Mouse (Mus musculus) macrophage (primary cell): ENCODE data around the gene Ciao1. TPM values are rescaled to one million over a fixed set of nuclear protein-coding genes. Genes with fewer than 3 reads are reported as not detected.

ENCODE experiments used
- H3K27ac ChIP-seq: fragments of 350-480 bp; formaldehyde crosslinking; 2 replicates; pipeline ENCODE4 v1.9.0; 2021
- H3K36me3 ChIP-seq: fragments of 350-480 bp; formaldehyde crosslinking; 2 replicates; pipeline ENCODE4 v1.9.0; 2021; ENCODE audit errors: inconsistent target
- H3K4me3 ChIP-seq: fragments of 350-480 bp; formaldehyde crosslinking; 2 replicates; pipeline ENCODE4 v1.9.0; 2021; ENCODE audit errors: inconsistent target
- H3K79me2 ChIP-seq: fragments of 350-480 bp; formaldehyde crosslinking; 2 replicates; pipeline ENCODE4 v1.9.0; 2021; ENCODE audit errors: inconsistent target
- WGBS: methylation state at CpG from one replicate; pipeline ENCODE4 v1.1.7; 2026; ENCODE audit warnings: inconsistent platforms; ENCODE audit not compliant: missing documents; 5-methylcytosine and 5-hydroxymethylcytosine counted together
- polyA plus RNA-seq: library from polyadenylated mRNA; stranded (reverse); fragments of 250-400 nt; gene quantifications from 3 replicates; pipeline ENCODE4 v1.2.4, GENCODE M21; 2018; ENCODE audit warnings: inconsistent platforms

Ciao1 gene
- polyA plus RNA-seq, 1 experiment from 2014 or later, result 44.5 TPM

DNA sequence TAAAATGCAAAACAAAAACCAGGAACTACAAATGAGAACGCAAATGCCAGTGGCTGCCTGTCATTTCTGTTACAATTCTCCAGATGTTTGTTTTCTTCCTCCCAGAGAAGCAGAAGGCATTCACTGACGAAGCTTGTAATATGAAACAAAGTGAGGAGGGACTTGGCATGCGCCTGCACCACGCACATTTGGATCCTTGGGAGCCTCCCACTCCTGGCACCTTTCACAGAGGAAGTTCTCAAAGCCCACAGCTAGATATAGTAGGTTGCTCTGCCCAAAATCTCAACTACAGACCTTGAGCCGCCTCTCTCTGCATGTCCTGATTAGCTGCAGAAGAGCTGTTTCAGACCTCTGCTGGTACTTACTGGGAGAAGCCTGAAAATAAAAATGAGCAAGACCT is 11.7 kb upstream of the Ciao1 start:
- Histone ChIP-seq H3K27ac (no peak overlapping the region), H3K4me3 (no peak overlapping the region), H3K79me2 (peaks cover 14% of the 10 kb centered on the region), H3K36me3 (peaks cover 41% of the 10 kb centered on the region)
- WGBS, result 88% methylated on average over 5 of the region's 5 CpGs

DNA sequence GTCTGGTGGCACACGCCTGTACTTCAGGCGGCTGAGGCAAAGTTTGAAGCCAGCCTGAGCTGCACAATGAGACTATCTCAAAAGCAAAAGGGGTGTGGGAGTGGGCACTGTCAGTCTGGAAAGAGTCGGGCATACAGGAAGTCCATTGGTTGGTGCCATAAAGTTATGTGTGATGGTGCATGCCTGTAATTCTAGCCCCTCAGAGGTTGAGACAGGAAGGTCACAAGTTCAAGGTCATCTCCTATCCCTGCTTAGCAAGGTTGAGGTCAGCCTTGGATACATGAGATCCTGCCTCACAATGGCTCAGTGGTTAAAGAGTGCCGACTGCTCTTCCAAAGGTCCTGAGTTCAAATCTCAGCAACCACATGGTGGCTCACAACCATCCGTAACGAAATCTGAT is 7.7 kb upstream of the Ciao1 start:
- WGBS, result 84% methylated on average over 6 of the region's 6 CpGs
- Histone ChIP-seq H3K27ac (no peak overlapping the region), H3K4me3 (no peak overlapping the region), H3K79me2 (peaks cover 55% of the 10 kb centered on the region), H3K36me3 (peaks cover 41% of the 10 kb centered on the region)

DNA sequence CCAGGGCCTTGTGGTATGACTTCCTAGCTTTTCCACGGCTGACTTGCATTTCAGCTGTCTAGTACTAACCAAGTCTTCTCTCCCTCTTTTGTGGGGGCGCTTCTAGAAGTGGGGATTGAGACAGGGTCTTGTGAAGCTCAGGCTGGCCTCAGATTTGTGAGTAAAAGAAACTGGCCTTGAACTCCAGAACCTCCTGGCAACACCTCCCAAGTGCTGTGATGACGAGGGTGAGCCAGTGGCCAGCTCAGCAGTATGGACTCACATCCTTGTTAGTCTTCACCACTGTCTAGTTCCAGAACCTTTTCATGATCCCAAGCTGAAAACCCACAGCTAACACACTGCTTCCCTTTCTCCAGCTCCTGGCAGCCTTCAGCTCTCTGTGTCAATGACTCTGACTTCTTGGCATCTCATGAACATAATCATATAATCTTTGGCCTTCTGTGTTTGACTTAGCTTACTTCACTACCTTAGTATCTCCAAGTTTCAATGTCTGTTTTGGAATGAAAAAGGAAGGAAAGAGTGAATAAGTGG is 7.1 kb upstream of the Ciao1 start:
- Histone ChIP-seq H3K79me2 (peaks cover 61% of the 10 kb centered on the region), H3K4me3 (no peak overlapping the region), H3K36me3 (peaks cover 41% of the 10 kb centered on the region), H3K27ac (no peak overlapping the region)
- WGBS, result 95% methylated on average over 3 of the region's 3 CpGs

DNA sequence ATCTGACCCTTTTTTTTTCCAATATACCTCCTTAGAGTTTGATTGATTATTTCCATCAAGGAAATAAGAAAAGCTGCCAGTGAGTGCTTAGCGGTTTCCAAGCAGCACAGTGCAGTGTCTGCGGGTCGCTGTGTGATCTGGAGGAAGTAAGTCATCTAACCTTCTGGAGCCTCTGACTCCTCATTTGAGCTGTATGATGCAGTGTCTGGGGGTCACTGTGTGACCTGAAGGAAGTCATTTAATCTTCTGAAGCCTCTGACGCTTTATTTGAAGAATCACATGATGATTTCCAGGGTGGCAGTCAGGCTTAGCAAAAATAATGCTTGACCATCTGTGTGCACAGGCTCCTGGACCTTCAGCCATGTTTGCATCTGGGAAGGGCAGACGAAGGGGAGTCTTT is 5.2 kb upstream of the Ciao1 start:
- WGBS, result 83% methylated on average over 5 of the region's 5 CpGs
- H3K27ac ChIP-seq, result no peak overlapping the region
- peaks cover 23% of the 10 kb centered on the region for H3K36me3 ChIP-seq
- H3K4me3 ChIP-seq, result no peak overlapping the region
- peaks cover 80% of the 10 kb centered on the region for H3K79me2 ChIP-seq

DNA sequence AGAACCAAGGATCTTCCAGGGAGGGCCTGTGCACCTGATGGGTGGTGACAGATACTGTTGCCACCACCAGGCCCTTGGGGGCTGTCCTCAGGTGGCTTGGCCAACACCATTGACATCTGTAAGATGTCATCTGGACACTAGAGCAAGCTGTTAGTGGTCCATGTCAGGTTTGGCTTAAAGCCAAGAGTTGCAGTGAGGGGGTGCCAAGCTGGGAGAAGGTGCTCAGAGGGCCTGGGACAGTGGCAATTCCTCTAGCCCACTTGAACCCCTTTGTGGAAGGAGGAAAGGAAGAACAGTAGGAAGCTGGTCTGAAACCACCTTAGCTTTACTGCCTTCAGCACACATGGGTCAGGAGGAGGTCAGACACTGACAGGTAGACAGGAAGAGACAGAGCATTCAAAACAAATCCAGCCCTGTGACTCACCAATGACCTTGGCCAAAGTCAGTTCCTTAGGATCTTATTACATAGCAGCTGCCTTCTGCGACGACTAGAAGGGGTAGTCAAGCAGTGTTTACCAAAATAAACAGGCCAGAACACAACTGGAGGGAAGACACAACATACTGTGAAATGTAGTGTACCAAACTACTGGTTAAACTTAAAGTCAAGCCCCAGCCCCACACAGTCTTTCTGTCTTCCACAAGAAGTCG is 4.4 kb upstream of the Ciao1 start:
- Histone ChIP-seq H3K27ac (no peak overlapping the region), H3K4me3 (no peak overlapping the region), H3K36me3 (peaks cover 15% of the 10 kb centered on the region), H3K79me2 (peaks cover 84% of the 10 kb centered on the region)
- 98% methylated on average over 3 of the region's 3 CpGs for WGBS

DNA sequence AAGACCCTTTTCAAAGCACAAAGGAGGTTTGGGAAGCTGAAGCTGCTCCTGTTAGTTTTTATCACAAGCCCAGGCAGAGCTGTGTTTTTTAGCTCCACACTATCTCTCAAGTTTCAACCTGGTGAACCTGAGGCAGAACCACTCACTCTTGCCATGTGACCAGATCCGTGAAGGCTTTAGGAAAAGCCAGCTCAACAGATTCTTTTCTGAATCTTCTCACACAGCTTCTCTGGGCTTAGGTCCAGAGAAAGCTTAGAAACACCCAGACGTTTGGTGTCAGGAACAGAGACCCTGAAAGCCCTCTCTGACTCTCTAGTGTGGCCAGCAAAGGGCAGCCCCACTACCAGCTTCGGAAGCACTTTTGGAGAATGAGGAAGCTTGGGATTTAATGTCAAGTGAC is 3.8 kb upstream of the Ciao1 start:
- Histone ChIP-seq H3K27ac (no peak overlapping the region), H3K4me3 (no peak overlapping the region), H3K79me2 (peaks cover 90% of the 10 kb centered on the region), H3K36me3 (peaks cover 9% of the 10 kb centered on the region; the same call in 1 of the 2 replicates)
- WGBS, result 94% methylated on average over 3 of the region's 3 CpGs

DNA sequence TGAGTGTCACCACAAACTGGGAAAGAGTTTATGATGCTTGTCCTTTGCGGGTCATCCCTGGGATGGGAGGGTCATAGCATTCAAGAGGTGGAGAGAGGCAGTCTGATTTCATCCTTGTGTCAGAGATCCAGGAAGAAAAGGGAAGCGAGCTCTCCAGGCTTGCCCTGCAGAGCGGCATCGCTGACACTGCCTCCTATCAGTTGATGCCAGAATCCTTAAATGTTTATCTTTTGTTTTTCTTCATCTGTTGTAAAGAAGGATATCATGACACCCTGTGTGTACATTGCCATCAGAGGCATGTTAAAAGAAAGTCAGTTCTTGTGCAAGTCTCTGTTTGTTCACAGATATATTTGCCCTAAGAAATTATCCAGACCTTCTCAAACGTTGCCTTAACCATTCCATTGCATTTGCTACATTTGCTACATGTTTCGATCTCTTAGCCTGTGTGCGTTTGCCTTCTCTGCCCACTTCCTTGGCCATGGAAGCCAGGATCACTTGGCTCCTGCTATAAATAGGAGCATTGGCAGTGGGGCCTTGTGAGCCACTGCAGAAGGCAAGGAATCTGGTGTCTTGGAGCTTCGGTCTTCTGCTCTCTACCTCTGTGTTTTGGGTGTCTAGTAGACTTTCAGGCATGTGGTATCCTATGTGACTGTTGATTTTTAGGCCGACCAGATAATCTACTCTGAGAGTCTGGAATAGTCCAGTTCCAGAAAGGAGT is 2.8 kb upstream of the Ciao1 start:
- Histone ChIP-seq H3K27ac (no peak overlapping the region), H3K79me2 (peaks cover 90% of the 10 kb centered on the region), H3K36me3 (peaks cover 7% of the 10 kb centered on the region; the same call in 1 of the 2 replicates), H3K4me3 (no peak overlapping the region)
- WGBS, result 95% methylated on average over 9 of the region's 9 CpGs

DNA sequence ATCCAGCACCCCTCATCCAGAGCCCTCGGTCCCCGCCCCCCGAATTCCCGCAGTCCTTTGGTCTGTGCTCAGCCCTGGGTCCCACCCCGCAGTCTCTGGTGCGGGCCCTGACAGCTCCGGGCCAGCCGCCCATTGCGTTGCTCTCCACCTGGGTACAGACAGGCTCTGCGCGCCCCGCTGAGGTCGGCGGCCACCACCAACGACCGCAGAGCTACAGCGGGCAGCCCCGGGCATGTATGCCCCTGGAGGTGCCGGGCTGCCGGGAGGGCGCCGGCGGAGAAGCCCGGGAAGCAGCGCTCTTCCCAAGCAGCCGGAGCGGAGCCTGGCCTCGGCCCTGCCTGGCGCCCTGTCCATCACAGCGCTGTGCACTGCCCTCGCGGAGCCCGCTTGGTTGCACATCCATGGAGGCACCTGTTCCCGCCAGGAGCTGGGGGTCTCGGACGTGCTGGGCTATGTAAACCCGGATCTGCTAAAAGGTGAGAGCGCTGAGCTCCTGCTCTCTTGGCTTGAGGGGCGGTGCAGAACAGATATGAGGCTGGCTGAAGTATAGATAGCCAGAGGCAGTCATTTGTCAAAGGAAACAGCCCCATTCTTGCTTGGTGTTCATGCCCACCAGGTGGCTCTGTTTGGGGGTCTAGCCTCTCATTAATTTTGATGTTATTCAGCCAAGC is 853 bp upstream of the Ciao1 start:
- peaks cover 71% of the 10 kb centered on the region for H3K79me2 ChIP-seq
- H3K4me3 ChIP-seq, result peak overlapping the region; percentile 95
- H3K27ac ChIP-seq, result peak overlapping the region; percentile 69
- peaks cover 18% of the 10 kb centered on the region for H3K36me3 ChIP-seq
- under 1% methylated on average over 36 of the region's 39 CpGs for WGBS

DNA sequence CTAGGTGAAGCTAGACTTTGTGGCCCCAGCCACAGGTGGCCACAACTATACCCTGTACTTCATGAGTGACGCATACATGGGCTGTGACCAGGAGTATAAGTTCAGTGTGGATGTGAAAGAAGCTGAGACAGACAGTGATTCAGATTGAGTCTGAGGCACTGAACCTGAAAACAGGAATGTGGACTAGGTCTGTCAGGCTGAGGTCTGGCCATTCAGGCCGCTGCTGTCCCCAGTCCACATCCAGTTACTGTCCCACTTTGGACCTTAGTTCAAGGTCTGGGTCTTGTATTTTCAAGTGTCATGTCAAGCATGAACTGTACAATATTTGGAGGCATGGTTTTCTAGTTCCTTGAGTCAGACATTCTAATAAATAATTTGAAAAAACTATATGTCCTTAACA is 7.6 kb downstream of the Ciao1 start:
- Histone ChIP-seq H3K36me3 (peaks cover 83% of the 10 kb centered on the region), H3K4me3 (no peak overlapping the region), H3K27ac (no peak overlapping the region), H3K79me2 (no peaks in the 10 kb centered on the region)
- 100% methylated on average over 2 of the region's 2 CpGs for WGBS

DNA sequence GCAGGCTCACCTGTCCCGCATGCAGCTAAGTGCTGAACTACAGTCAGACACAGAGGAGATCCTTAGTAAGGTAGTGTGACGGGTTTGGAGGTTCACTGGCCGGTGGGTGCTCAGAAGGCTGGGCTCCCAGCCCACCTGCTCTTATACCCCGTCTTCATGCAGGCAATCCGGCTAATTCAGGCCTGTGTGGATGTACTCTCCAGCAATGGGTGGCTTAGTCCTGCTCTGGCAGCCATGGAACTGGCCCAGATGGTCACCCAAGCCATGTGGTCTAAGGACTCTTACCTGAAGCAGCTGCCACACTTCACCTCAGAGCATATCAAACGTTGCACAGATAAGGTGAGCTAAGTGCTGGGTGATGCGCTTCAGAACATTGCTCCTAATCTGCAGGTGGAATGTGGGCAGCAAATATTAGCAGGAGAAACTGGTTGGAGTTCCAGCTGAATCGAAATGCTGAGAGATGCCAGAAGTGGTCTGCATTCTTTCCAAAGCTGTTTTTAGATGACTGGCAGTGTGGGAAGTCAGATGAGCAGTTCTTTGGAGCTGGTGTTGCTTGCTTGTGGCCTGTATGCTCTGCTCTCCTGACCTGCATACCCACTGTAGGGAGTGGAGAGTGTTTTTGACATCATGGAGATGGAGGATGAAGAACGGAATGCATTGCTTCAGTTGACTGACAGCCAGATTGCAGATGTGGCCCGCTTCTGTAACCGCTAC is 9.6 kb downstream of the Ciao1 start:
- H3K36me3 ChIP-seq, result peaks cover 95% of the 10 kb centered on the region
- no peaks in the 10 kb centered on the region for H3K79me2 ChIP-seq
- H3K4me3 ChIP-seq, result no peak overlapping the region
- H3K27ac ChIP-seq, result no peak overlapping the region
- over 99% methylated on average over 11 of the region's 11 CpGs for WGBS

DNA sequence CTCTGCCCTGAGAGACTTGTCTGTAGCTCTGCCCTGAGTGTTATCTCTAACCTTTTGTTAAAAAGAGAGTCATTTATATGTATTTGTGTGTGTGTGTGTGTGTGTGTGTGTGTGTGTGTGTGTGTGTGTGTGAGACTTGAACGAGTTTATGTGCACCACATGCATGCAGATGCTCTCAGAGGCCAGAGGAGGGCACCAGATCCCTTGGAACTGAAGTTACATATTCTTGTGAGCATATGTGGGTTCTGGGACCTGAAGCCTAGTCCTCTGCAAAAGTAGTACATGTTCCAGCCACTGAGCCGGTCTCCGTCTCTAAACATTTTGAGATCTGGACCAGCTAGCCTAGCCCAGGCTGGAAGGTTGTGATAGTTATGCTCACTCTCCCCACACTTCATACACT is 22.4 kb downstream of the Ciao1 start:
- 100% methylated on average over 2 of the region's 3 CpGs for WGBS
- Histone ChIP-seq H3K79me2 (no peaks in the 10 kb centered on the region), H3K36me3 (peaks cover 98% of the 10 kb centered on the region), H3K4me3 (no peak overlapping the region), H3K27ac (no peak overlapping the region)

DNA sequence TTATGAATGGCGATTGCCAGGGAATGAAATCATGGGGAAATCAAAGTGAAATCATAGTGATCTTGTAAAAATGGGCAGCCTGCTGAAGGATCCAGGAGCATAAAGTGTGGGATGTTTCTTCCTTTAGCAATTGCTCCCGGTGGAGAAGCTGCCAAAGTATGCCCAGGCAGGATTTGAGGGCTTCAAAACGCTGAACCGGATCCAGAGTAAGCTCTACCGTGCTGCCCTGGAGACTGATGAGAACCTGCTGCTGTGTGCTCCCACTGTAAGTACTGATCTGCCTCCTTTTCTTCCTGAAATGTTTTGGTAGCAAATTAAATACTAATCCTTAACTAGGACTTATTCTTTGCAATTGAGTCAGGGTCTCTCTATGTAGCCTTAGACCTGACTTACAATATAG is 29.9 kb downstream of the Ciao1 start:
- Histone ChIP-seq H3K79me2 (no peaks in the 10 kb centered on the region), H3K4me3 (no peak overlapping the region), H3K27ac (no peak overlapping the region), H3K36me3 (peaks cover 94% of the 10 kb centered on the region)
- whole genome bisulfite sequencing, result 96% methylated on average over 5 of the region's 5 CpGs

DNA sequence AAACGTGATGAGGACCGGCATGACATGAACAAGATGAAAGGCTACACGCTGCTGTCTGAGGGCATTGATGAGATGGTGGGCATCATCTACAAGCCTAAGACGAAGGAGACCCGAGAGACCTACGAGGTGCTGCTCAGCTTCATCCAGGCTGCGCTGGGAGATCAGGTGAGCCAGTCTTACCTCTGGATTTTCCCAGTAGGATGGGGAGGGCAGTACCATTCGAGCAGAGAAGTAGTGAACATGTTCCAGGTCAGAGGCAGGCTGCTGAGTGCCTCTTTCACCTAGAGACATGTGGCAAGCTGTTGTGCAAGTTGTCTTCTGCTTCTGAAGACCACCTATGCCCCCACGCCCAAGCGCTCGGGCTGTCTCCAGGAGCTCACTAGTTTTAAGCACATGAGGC is 36.9 kb downstream of the Ciao1 start:
- no peak overlapping the region for H3K27ac ChIP-seq
- WGBS, result 92% methylated on average over 9 of the region's 11 CpGs
- H3K4me3 ChIP-seq, result no peak overlapping the region
- H3K36me3 ChIP-seq, result peaks cover 56% of the 10 kb centered on the region
- H3K79me2 ChIP-seq, result peaks cover 29% of the 10 kb centered on the region

DNA sequence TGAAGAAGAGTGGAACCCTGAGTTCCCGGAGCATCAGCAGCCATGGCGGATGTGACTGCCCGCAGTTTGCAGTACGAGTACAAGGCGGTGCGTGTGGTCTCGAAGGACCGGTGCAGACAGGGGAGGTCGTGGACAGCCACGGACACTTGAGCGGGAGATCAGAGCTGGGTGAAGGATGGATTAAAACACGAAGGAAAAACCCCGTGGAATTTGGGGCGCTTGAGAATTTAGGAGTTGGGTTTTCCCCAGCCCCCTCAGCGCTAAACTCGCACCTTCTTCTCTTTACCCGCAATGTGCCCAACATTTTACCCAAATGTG is 39.2 kb downstream of the Ciao1 start:
- Histone ChIP-seq H3K36me3 (peaks cover 37% of the 10 kb centered on the region), H3K79me2 (peaks cover 29% of the 10 kb centered on the region), H3K27ac (peak overlapping the region; percentile 63), H3K4me3 (peak overlapping the region; percentile 100)
- under 1% methylated on average over 17 of the region's 17 CpGs for WGBS
